Mouse (Mus musculus): ENCODE results near the gene Hus1. TPM values are rescaled to one million over a fixed set of nuclear protein-coding genes. Genes with fewer than 3 reads are reported as not detected.

Hus1 gene
- total RNA-seq, 2 experiments from 2014 or later, result 7.4 to 8.0 TPM

DNA sequence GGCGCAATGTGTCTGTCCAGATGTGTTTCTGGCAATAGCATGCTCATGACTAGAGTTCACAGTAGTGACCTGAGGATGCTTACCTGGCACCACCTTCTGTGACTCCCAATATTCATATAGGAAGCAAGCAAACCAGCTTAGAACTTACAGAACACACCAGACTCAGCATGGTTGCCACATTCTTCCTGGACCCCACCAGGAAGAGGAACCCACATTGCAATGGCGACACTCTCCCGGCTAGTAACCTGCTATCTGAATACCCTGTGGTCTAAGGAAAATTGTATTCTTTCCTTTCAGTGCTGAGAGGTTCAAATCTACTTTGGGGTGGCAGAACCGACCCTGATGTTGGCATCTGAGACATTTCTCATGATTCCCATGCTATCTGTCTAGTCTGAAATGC, 32.8 kb downstream of the Hus1 start:
- no peak for DNase-seq

DNA sequence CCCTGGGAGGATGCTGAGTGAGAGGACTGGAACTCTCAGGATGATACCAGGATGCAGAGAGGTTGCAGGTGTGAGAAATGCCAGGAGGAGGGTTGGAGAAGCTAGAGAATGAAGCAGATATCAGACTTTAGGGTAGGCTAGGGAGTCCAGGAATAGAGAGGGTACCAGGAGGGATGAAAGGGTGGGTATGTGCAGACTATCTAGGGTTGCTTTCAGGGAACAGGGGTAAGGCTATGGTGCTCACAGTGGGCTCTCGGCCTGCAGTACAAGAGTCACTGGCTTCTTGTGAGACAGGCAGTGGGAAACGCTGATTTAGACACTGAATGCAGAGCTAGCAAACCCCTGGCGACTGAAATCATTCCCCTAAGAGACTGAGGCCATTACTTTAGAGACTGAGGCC, 37.8 kb downstream of the Hus1 start, which contains the start of gene Pkd1l1:
Pkd1l1 (minus strand) TSS at position 101 of the 400 bp plus-strand sequence.
- no peak for DNase-seq

DNA sequence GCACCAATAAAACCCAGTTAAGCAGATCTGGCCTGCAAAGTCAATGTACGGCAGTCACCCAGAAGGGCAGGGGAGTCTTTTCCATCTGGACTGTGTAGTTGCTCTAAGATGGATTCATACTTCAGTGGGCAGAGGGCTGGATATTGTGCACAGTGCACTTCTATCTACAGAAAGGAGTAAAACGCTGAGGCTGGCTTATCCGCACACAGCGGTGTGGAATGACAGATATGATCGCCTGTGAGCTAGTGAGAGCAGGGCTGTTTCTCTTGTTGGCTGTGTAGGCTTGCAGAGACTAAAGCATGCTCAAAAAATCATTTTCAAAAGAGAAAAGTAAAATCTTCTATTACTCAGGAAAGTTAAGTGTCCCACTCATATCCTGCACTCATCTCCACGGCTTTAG, 38.9 kb downstream of the Hus1 start:
- DNase-seq, result no peak

DNA sequence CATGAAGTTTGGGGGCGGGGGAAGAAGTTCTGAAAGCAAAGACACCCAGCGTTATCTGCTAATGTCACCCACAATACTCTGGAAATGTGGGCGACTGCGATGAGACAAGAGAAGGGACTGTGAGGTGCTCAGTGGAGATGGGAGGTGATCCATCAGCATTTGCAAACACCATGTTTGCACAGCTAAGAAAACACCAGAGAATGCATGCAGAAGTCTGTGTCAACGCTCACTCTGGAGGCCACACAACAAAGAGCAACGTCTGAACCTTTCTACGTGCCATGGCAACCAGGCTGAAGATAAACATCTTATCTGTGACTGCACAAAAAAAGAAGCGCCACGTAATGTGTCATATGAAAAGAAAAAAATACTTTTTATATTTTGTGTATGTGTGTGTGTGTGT, 40.5 kb downstream of the Hus1 start:
- DNase-seq, result no peak

DNA sequence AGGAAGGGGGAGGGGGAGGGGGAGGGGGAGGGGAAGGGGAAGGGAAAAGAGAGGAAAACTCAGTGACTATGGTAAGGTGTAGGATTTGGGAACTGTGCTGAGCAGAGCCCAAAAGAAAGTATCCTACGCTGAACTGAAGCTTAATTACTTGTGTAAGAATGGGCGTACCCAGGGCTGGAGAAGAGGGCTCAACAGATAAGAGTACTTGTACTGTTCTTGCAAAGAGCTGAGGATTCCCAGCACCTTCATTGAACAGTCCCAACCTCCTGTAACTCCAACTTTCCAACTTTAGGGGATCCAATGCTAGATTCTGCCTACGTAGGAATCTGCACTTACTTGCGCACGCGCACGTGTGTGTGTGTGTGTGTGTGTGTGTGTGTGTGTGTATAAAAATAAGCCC, 42.9 kb downstream of the Hus1 start:
- no peak for DNase-seq

DNA sequence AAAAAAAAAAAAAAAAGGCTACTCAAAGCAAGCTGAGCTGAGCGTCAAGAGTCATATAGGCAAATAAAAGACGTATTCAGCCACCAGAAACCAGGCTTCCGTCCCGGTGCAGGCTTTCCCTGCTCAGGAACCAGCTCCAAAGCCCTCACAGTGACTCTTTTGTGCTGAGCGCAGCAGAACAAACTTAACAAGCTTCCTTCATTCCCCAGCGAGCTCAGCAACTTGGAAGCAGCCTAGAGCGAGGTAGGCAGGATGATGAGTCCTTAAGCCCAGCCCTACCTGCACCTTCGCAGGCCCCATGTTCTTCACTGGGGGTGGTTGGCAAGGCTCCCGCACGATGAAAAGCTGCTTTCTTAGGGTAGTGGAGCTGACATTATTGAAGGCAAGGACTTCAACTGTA, 52.4 kb downstream of the Hus1 start:
- DNase-seq, result no peak

DNA sequence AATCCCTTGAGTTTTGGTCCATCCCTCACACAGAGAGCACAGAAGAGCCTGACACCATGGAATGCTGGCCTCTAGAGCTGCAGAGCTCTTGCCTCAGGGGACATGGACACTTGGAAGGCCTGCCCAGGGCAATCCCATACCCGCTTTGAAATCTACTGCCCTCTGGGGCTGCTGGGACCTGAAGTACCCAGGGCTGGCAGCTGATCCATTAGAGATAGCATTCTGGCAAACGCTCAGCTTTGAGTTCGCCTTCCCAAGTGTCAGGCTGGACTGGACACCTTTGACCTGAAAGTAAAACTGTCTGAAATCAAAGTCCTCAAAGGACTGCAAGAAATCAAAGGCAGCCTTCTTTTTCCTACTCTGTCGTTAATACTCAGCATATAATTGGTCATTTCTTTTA, 52.9 kb downstream of the Hus1 start:
- no peak for DNase-seq

DNA sequence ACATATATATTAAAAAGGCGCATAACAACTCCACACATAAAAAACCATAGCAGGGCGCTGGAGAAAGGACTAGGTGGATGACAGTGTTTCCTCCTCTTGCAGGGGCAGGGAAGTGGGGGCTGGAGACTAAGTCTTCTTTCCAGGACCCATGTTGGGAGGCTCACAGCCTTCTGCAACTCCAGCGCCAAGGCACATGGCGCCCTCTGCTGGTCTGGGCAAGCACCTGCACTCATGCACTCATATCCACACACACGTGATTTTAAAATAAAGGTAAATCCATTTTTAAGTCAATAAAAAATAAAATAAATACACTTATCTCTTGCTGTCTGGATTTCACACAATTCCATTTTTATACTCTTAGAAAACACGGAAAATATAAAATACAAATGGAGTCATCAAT, 54.0 kb downstream of the Hus1 start:
- DNase-seq, result no peak

DNA sequence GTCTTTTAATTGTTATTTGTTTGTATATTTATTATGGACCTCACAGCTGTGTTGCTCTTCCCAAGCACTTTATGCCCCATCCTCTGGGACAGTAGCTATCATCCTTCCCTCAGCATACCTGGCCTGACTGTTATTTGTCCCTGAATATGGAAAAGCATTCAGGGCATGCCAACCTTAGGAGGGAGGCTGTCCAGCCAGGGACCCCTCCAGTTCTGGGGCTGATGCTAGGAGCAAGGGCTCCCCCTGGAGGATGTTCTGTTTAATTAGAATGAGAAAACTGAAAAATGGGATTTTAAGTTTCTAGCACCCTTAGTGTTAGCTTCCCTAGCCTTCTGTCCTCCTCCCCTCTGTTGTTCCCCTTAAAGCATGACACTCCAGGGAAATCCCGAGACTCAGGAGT, 55.3 kb downstream of the Hus1 start:
- no peak for DNase-seq

DNA sequence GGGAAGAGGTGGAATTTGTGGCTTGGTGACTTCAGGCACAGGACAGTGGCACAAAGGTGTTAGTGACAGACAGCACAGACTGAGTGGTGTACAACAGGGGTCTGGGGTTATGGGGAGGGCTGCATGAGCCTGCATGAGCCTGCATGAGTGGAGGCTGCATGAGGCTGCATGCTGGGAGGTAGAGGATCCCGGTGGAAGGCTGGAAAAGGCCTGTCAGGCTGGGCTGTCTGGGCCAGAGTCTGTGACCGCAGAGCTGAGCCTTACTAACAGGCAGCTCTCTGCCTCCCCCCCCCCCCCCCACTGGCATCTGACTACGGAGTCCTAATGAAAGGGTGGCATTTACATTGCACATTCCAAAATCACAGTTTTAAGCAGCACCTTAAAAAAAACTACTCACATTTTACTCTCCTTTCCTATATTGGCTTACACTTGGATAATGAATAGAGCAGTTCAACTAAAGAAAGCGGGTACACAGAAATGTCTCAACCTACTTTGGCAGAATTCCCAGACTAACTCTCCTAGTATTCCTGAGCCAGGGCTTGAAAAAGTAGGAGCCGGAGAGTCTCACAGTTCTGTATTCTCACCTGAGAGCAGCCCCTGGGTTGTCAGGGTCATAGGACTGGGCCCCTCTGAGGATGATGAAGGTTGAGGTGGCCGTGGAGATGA, 61.1 kb downstream of the Hus1 start:
- DNase-seq, result no peak

DNA sequence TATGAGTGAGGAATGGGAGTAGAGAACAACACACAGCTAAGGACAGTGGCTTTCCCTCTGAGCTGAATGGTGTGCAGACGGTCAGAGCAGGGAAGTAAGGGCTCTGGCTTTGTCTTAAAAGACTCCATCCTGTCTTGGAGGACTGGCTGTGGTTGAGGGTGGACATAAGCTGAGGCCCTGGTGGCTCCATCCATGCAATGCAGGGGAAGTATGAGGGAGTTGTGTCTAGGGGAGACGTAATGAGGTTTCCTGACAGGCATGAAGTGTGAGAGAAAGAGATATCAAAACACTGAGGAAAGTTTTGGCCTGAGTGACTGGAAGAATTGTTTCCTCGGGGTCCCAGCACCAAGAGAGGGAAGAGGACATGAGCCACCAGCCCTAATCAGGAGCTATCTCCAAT, 62.1 kb downstream of the Hus1 start:
- no peak for DNase-seq

DNA sequence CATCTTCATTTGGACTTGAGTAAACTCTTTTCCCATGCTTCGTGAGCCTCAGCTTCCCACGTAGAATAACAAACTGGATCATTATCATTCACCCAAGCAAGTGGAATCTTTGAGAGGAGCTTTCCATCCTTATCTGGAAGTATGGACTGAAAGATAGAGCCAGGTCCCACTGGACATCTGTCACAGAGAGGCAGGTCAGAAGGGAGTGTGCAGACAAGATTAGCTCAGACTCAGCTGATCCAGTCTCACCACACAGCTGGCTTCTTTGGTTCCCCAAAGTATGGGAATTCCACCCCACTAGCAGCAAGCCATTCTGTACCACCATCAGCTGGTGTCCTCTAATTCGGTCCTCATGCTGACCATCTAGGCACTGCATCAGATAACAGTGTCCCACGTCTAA, 66.9 kb downstream of the Hus1 start:
- DNase-seq, result no peak

Other genes starting within 250 kb of the Hus1 start
- not detected for gene Pkd1l1, start 37.9 kb downstream of the Hus1 start, total RNA-seq (2021)
- not detected for gene Gm11992, start 37.4 kb upstream of the Hus1 start, total RNA-seq (2021)
- gene Sun3, start 37.8 kb upstream of the Hus1 start, total RNA-seq (2021), result not detected
- 1 to 10 TPM in 1 of 2 experiments, under 1 TPM in 1; 0.23 to 1.7 TPM for gene Upp1, start 106.9 kb upstream of the Hus1 start, total RNA-seq (2021)
- not detected for gene Abca13, start 180.8 kb upstream of the Hus1 start, total RNA-seq (2021)